Mouse (Mus musculus) E14TG2a.4 (cell line): ENCODE measurements around the gene Gm17190.

Experiments
- CTCF ChIP-seq: conservative IDR thresholded peaks from 2 replicates; pipeline ENCODE4 v1.5.1; 2014; ENCODE audit warnings: low read length
- NANOG ChIP-seq: IDR thresholded peaks from 2 replicates; pipeline ENCODE4 v1.6.1; 2014; ENCODE audit warnings: borderline replicate concordance, low read length, mixed read lengths

- no peak for TF ChIP-seq CTCF
- TF ChIP-seq NANOG, result no peak
These were observed 47.2 kb downstream of the Gm17190 start for GRCm38 (mm10) chr13:96129081-96129480.
